Mouse (Mus musculus): ENCODE measurements at regions not wholly inside any gene's neighbourhood (a gene's known extent, or its start where the extent isn't known, plus 50 kb on each side); places are given as distances from the start of the nearest gene placed in this dataset.

DNA sequence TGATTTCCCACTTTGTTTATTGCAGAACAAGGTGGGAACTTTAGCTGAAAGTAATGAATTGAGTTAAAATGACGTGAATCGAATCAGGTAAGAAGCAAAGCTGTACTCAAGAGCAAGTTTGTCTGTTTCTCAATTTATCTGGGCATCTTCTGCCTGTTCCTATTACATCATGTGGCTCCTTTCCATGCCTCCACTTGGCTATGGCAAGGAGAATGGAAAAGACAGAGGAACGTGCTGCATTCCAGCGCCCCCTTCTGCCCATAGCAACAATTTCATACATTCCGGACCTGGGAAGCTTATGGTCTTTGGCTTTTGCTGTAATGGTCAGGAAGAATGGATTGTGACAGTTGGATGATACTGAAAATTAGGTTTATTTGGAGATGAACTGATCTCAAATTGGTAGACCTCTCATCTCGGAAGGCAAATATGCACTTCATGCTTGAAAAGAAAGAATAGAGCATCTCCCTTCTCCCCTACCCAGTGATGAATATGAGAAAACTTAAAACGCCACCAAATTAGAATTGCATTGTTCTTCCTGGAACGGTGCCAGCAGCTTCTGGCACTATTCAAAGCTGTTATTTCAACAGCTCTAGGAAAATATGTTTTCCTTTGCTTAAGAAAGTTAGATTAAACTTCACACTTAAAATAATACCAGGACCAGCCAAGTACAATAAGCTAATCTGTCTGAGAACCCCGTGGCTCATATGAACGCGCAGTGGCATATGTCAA, 2639.2 kb upstream of the Gm6569 start:
- TF ChIP-seq CTCF (IDR thresholded peaks at IDR 0.05; ENCODE audit: low read depth, low read length) (no peak), POLR2A (IDR thresholded peaks at IDR 0.05; ENCODE audit: extremely low read depth, insufficient read depth, low read length) (no peak)

Measured in liver, adult 2 months (tissue).